Mouse (Mus musculus): ENCODE measurements at regions not wholly inside any gene's neighbourhood (a gene's known extent, or its start where the extent isn't known, plus 50 kb on each side); places are given as distances from the start of the nearest gene placed in this dataset.

DNA sequence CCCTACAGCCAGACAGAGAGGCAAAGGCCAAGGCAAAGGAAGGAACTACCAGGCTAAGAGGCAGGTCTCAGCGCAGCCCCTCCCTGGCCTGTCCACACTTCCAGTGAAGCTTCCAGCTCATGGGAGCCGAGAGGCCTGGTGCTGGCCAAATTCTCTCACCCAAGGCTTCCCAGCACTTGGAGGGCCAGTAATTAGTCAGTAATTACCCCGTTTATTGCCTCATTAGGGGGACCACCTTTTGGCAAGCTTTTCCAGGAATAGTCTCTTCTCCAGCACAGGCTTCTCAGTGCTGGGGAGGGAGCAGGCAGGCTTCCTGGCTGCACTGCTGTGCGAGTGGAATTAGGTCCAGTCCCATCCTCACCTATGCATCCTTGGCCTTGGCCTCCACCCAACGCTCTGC is 252.8 kb upstream of the Nxpe4 start:
- ATAC-seq (ENCODE audit: insufficient number of reproducible peaks, low FRiP score, low TSS enrichment, low read depth): no peak
- Histone ChIP-seq H3K9ac (no peak overlapping the region), H3K4me2 (replicated peaks) (no peak overlapping the region), H3K4me1 (no peaks in the 10 kb centered on the region), H3K9me3 (replicated peaks) (no peaks in the 10 kb centered on the region), H3K27ac (replicated peaks) (no peak overlapping the region), H3K36me3 (no peaks in the 10 kb centered on the region), H3K4me3 (replicated peaks) (no peak overlapping the region), H3K27me3 (no peaks in the 10 kb centered on the region)
- 60% methylated on average over 5 of the region's 5 CpGs for WGBS

GRCm38 (mm10) chr9:47910501-47910906 is 251.3 kb upstream of the Nxpe4 start:
- Histone ChIP-seq H3K36me3 (no peaks in the 10 kb centered on the region), H3K27ac (replicated peaks) (no peak overlapping the region), H3K9me3 (replicated peaks) (no peaks in the 10 kb centered on the region), H3K9ac (no peak overlapping the region), H3K4me3 (replicated peaks) (no peak overlapping the region), H3K4me2 (replicated peaks) (no peak overlapping the region), H3K27me3 (no peaks in the 10 kb centered on the region), H3K4me1 (no peaks in the 10 kb centered on the region)
- ATAC-seq (ENCODE audit: insufficient number of reproducible peaks, low FRiP score, low TSS enrichment, low read depth): no peak
- 35% methylated on average over 6 of the region's 6 CpGs for WGBS

- Histone ChIP-seq H3K27ac (replicated peaks) (no peak overlapping the region), H3K4me2 (replicated peaks) (no peak overlapping the region), H3K4me1 (no peaks in the 10 kb centered on the region), H3K4me3 (replicated peaks) (no peak overlapping the region), H3K9me3 (replicated peaks) (no peaks in the 10 kb centered on the region), H3K36me3 (no peaks in the 10 kb centered on the region), H3K9ac (no peak overlapping the region), H3K27me3 (no peaks in the 10 kb centered on the region)
- ATAC-seq (ENCODE audit: insufficient number of reproducible peaks, low FRiP score, low TSS enrichment, low read depth): no peak
- 66% methylated on average over 5 of the region's 5 CpGs for WGBS
Measured at GRCm38 (mm10) chr9:47912823-47913222, 249.0 kb upstream of the Nxpe4 start.

- Histone ChIP-seq H3K4me3 (replicated peaks) (no peak overlapping the region), H3K36me3 (no peaks in the 10 kb centered on the region), H3K9me3 (replicated peaks) (no peaks in the 10 kb centered on the region), H3K27ac (replicated peaks) (no peak overlapping the region), H3K4me2 (replicated peaks) (no peak overlapping the region), H3K9ac (no peak overlapping the region), H3K4me1 (no peaks in the 10 kb centered on the region), H3K27me3 (no peaks in the 10 kb centered on the region)
- WGBS: 73% methylated on average over 2 of the region's 2 CpGs
- no peak for ATAC-seq (ENCODE audit: insufficient number of reproducible peaks, low FRiP score, low TSS enrichment, low read depth)
Measured at GRCm38 (mm10) chr9:47935299-47935698, 226.5 kb upstream of the Nxpe4 start.

- WGBS: 56% methylated on average over 7 of the region's 7 CpGs
- H3K9ac ChIP-seq: no peak overlapping the region
- ATAC-seq (ENCODE audit: insufficient number of reproducible peaks, low FRiP score, low TSS enrichment, low read depth): no peak
Measured at GRCm38 (mm10) chr9:47935957-47936457, 225.8 kb upstream of the Nxpe4 start.

GRCm38 (mm10) chr9:47938941-47939710 is 222.7 kb upstream of the Nxpe4 start:
- no peaks in the 10 kb centered on the region for H3K9me3 ChIP-seq (replicated peaks)
- H3K4me2 ChIP-seq (replicated peaks): no peak overlapping the region
- H3K4me3 ChIP-seq (replicated peaks): no peak overlapping the region
- no peaks in the 10 kb centered on the region for H3K36me3 ChIP-seq
- no peak overlapping the region for H3K27ac ChIP-seq (replicated peaks)
- no peaks in the 10 kb centered on the region for H3K4me1 ChIP-seq
- no peak overlapping the region for H3K9ac ChIP-seq
- no peak for ATAC-seq (ENCODE audit: insufficient number of reproducible peaks, low FRiP score, low TSS enrichment, low read depth)
- 68% methylated on average over 14 of the region's 14 CpGs for WGBS
- no peaks in the 10 kb centered on the region for H3K27me3 ChIP-seq

More at GRCm38 (mm10) chr9:47935957-47936457, 225.8 kb upstream of the Nxpe4 start:
- H3K27ac ChIP-seq (replicated peaks): no peak overlapping the region
- H3K27me3 ChIP-seq: no peaks in the 10 kb centered on the region
- no peaks in the 10 kb centered on the region for H3K9me3 ChIP-seq (replicated peaks)
- no peaks in the 10 kb centered on the region for H3K4me1 ChIP-seq
- H3K4me3 ChIP-seq (replicated peaks): no peak overlapping the region
- no peaks in the 10 kb centered on the region for H3K36me3 ChIP-seq
- no peak overlapping the region for H3K4me2 ChIP-seq (replicated peaks)

GRCm38 (mm10) chr9:47942761-47943583 is 218.9 kb upstream of the Nxpe4 start:
- no peaks in the 10 kb centered on the region for H3K27me3 ChIP-seq
- no peaks in the 10 kb centered on the region for H3K4me1 ChIP-seq
- H3K9ac ChIP-seq: no peak overlapping the region
- H3K36me3 ChIP-seq: no peaks in the 10 kb centered on the region
- no peak overlapping the region for H3K4me2 ChIP-seq (replicated peaks)
- H3K4me3 ChIP-seq (replicated peaks): no peak overlapping the region
- no peak for ATAC-seq (ENCODE audit: insufficient number of reproducible peaks, low FRiP score, low TSS enrichment, low read depth)
- H3K27ac ChIP-seq (replicated peaks): no peak overlapping the region
- no peaks in the 10 kb centered on the region for H3K9me3 ChIP-seq (replicated peaks)
- WGBS: 57% methylated on average over 11 of the region's 11 CpGs

DNA sequence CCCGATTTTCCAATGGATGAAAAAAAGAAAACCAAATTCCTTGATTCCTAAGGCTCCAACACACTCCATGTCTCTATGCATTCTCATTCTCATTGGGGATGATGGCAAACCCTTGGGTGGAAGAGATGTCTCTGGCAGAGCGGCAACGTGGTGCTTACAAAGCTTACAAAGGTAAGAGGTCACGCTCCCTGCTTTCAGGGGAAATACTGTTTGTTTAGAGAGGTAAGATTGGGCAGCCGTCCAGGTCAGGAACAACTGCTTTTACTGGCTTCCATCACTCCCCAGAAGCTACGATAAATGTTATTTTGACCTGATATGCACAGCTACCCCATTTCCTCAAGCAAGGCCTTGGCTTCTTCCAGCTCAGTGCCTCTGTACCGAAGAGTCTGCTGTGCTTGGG is 215.6 kb upstream of the Nxpe4 start:
- Histone ChIP-seq H3K36me3 (no peaks in the 10 kb centered on the region), H3K9ac (no peak overlapping the region), H3K4me2 (replicated peaks) (no peak overlapping the region), H3K4me3 (replicated peaks) (no peak overlapping the region), H3K27ac (replicated peaks) (no peak overlapping the region), H3K9me3 (replicated peaks) (no peaks in the 10 kb centered on the region), H3K4me1 (no peaks in the 10 kb centered on the region), H3K27me3 (no peaks in the 10 kb centered on the region)
- WGBS: 73% methylated on average over 7 of the region's 7 CpGs
- ATAC-seq (ENCODE audit: insufficient number of reproducible peaks, low FRiP score, low TSS enrichment, low read depth): no peak

DNA sequence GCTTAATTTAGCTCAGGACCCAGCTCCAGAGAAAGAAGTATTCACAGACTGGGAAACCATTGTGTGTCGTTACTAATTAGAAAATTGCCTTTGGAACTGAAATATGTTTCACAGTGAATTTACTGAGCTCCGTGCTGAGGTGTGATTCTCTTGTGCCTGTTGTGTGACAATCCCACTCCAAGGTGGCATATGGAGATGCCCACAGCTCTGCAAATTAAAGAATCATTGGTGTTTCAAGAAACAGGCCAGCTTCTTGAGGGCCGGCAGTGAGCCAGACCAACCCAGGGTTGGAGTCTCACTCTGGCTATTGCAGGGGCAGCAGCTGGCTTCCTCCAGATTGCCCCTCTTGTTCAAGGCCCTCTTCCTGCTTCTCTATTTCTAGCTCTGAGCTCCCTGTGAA is 203.9 kb upstream of the Nxpe4 start:
- Histone ChIP-seq H3K27me3 (no peaks in the 10 kb centered on the region), H3K4me2 (replicated peaks) (no peak overlapping the region), H3K4me3 (replicated peaks) (no peak overlapping the region), H3K36me3 (no peaks in the 10 kb centered on the region), H3K4me1 (0 out of 2 replicates have a peak, but pooled peaks cover 3% of the 10 kb centered on the region), H3K9me3 (replicated peaks) (no peaks in the 10 kb centered on the region), H3K27ac (replicated peaks) (no peak overlapping the region), H3K9ac (no peak overlapping the region)
- 67% methylated on average over 3 of the region's 3 CpGs for WGBS
- ATAC-seq (ENCODE audit: insufficient number of reproducible peaks, low FRiP score, low TSS enrichment, low read depth): no peak

- Histone ChIP-seq H3K4me1 (0 out of 2 replicates have a peak, but pooled peaks cover 3% of the 10 kb centered on the region), H3K9me3 (replicated peaks) (no peaks in the 10 kb centered on the region), H3K9ac (no peak overlapping the region), H3K4me2 (replicated peaks) (no peak overlapping the region), H3K27me3 (no peaks in the 10 kb centered on the region), H3K36me3 (no peaks in the 10 kb centered on the region), H3K27ac (replicated peaks) (no peak overlapping the region), H3K4me3 (replicated peaks) (no peak overlapping the region)
- no peak for ATAC-seq (ENCODE audit: insufficient number of reproducible peaks, low FRiP score, low TSS enrichment, low read depth)
- 88% methylated on average over 6 of the region's 6 CpGs for WGBS
Measured at GRCm38 (mm10) chr9:47958861-47959260, 203.0 kb upstream of the Nxpe4 start.

GRCm38 (mm10) chr9:47961176-47961575 is 200.6 kb upstream of the Nxpe4 start:
- WGBS: 78% methylated on average over 4 of the region's 4 CpGs
- no peak for ATAC-seq (ENCODE audit: insufficient number of reproducible peaks, low FRiP score, low TSS enrichment, low read depth)
- H3K27me3 ChIP-seq: no peaks in the 10 kb centered on the region

More at GRCm38 (mm10) chr9:47961176-47961575, 200.6 kb upstream of the Nxpe4 start:
- no peak overlapping the region for H3K27ac ChIP-seq (replicated peaks)
- no peak overlapping the region for H3K9ac ChIP-seq
- no peak overlapping the region for H3K4me3 ChIP-seq (replicated peaks)
- H3K9me3 ChIP-seq (replicated peaks): no peaks in the 10 kb centered on the region
- no peak overlapping the region for H3K4me2 ChIP-seq (replicated peaks)
- 0 out of 2 replicates have a peak, but pooled peaks cover 3% of the 10 kb centered on the region for H3K4me1 ChIP-seq
- H3K36me3 ChIP-seq: no peaks in the 10 kb centered on the region
